Mouse (Mus musculus): ENCODE results near the gene Gm5294.

DNA sequence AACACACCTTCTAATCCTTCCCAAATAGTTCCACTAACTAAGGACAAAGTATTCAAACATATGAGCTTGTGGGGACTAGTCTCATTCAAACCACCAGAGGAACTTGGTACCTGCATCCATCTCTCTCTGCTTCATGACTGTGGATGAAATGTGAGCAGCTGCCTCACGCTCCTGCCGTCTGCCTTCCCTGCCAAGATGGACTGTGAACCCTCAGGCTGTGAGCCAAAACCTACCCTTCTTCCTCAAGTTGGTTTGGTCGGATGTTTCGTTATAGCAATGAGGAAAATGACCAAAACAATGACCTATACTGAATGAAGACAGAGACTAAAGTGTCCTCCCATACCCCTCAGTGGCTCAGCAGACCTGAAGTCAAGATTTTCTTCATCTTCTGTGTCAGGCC, 21.1 kb downstream of the Gm5294 start:
- TF ChIP-seq CTCF (IDR thresholded peaks at IDR 0.05; ENCODE audit: extremely low read depth, insufficient read length, insufficient replicate concordance, low read depth, low read length) (no peak), POLR2A (IDR thresholded peaks at IDR 0.05; ENCODE audit: low read depth, low read length) (no peak)
